Mouse (Mus musculus) CH12.LX (cell line): ENCODE results near the gene Ppy.
A peak's percentile ranks its signal among the peaks of the same experiment; 100 is the strongest.

Experiments used
- EP300 ChIP-seq: IDR thresholded peaks from 2 replicates; pipeline ENCODE4 v1.6.1; 2011; ENCODE audit warnings: low read length, improper control_type of control experiment
- HCFC1 ChIP-seq: IDR thresholded peaks from 2 replicates; pipeline ENCODE4 v1.6.1; 2012; ENCODE audit warnings: low read depth, mild to moderate bottlenecking, inconsistent platforms, low read length, improper control_type of control experiment
- MAFK ChIP-seq: IDR thresholded peaks from 2 replicates; pipeline ENCODE4 v1.6.1; 2011; ENCODE audit warnings: low read length, improper control_type of control experiment; ENCODE audit not compliant: insufficient replicate concordance
- MAX ChIP-seq: IDR thresholded peaks from 2 replicates; pipeline ENCODE4 v1.6.1; 2011; ENCODE audit warnings: low read length, improper control_type of control experiment
- MXI1 ChIP-seq: IDR thresholded peaks from 2 replicates; pipeline ENCODE4 v1.6.1; 2011; ENCODE audit warnings: mild to moderate bottlenecking, low read depth, low read length, improper control_type of control experiment
- PAX5 ChIP-seq: IDR thresholded peaks from 2 replicates; pipeline ENCODE4 v1.6.1; 2012; ENCODE audit warnings: low read length, inconsistent platforms, mixed read lengths
- POLR2A ChIP-seq: IDR thresholded peaks from 2 replicates; pipeline ENCODE4 v1.6.1; 2011; ENCODE audit warnings: low read depth, mild to moderate bottlenecking, improper control_type of control experiment, low read length
- POLR2AphosphoS2 ChIP-seq: IDR thresholded peaks from 2 replicates; pipeline ENCODE4 v1.6.1; 2011; ENCODE audit warnings: low read depth, low read length, improper control_type of control experiment
- RCOR1 ChIP-seq: conservative IDR thresholded peaks from 2 replicates; pipeline ENCODE4 v1.6.1; 2012; ENCODE audit warnings: low read depth, mild to moderate bottlenecking, inconsistent platforms, low read length, improper control_type of control experiment
- USF1 ChIP-seq: IDR thresholded peaks from 2 replicates; pipeline ENCODE4 v1.6.1; 2014; ENCODE audit warnings: low read depth, mild to moderate bottlenecking, inconsistent platforms, low read length, improper control_type of control experiment

- TF ChIP-seq MAFK (no peak), EP300 (no peak), POLR2AphosphoS2 (no peak), POLR2A (peak; percentile 47), MXI1 (0 out of 2 replicates have a peak, but pooled peaks have one; percentile 19), RCOR1 (0 out of 2 replicates have a peak, but pooled peaks have one; percentile 56), HCFC1 (no peak; the same call in none of the 2 replicates), MAX (no peak), PAX5 (no peak), USF1 (no peak)
These were observed 12.9 kb downstream of the Ppy start, which contains the start of gene Mpp2 for GRCm38 (mm10) chr11:102087931-102088898.
